Mouse (Mus musculus): ENCODE results near the gene Lcmt2. TPM values are rescaled to one million over a fixed set of nuclear protein-coding genes. Genes with fewer than 3 reads are reported as not detected.

The Lcmt2 gene
- polyA plus RNA-seq (2012; rRNA removed) = 9.8 and 11.6 TPM in 2 replicates

DNA sequence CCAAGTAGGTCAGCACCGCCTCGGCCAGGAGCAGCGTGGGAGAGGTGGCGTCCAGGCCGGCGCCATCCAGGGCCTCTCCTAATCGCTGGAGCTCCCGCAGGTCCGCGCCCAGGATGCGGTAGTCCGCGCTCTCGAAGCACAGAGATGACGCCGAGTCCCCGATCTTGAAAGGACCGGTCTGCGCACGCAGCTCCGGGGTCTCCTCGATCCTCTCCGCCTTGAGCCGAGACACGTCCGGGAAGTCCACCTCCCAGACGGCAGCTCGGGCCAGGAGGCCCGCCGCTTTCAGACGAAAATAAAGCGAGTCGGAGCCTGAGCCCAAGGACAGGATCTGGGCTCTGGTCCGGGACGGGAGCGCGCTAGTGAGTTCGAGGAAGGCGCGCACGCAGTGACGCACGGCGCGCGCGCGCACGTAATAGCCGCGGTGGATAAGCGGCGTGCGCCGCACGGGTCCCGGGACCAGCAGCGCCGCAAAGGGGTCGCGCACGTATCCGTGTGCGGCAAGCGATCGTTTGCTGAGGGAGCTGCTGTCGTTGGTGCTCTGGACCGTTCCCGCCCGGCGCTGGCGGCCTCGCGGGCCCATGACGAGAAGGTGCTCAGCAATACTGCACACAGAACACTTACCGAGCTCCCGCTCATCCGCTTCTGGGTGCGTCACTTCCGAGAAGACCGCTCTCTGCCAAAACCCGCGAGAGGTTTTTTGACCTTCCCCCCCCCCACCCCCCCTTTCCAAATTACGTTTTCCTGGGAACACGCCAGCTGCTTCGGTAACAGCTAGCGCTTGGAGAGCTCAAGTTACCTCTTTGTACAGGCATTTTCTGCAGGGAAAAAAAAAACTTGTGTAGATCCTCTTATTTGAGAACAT, at the start of gene Lcmt2, which contains the start of gene Adal:
Gene Lcmt2 (minus strand): TSS at position 636 of the 865 bp plus-strand sequence.
Gene Adal (plus strand): TSS at position 411 of the 865 bp plus-strand sequence.
- Histone ChIP-seq H3K27me3 (replicated peaks; ENCODE audit: control insufficient read depth, insufficient read depth, low read length) (no peaks in the 10 kb centered on the region), H3K4me3 (ENCODE audit: insufficient read depth, low read depth, low read length) (peak within 1 kb of the TSS; percentile 95), H3K36me3 (ENCODE audit: control insufficient read depth, insufficient read depth, low read length) (no peaks in the 10 kb centered on the region; the same call in 1 of the 2 replicates), H3K4me1 (ENCODE audit: control insufficient read depth, insufficient read depth, low read length) (peaks cover 20% of the 10 kb centered on the region), H3K27ac (ENCODE audit: insufficient read depth, low read depth, low read length) (peak within 1 kb of the TSS; percentile 97)
- under 1% methylated on average over 87 of the region's 87 CpGs for WGBS
- TF ChIP-seq POLR2A (IDR thresholded peaks at IDR 0.05; ENCODE audit: low read depth, low read length) (peak; percentile 40), CTCF (conservative IDR thresholded peaks at IDR 0.05; ENCODE audit: insufficient read depth, insufficient read length, low read depth, low read length) (no peak)
- peak; percentile 95 for DNase-seq

DNA sequence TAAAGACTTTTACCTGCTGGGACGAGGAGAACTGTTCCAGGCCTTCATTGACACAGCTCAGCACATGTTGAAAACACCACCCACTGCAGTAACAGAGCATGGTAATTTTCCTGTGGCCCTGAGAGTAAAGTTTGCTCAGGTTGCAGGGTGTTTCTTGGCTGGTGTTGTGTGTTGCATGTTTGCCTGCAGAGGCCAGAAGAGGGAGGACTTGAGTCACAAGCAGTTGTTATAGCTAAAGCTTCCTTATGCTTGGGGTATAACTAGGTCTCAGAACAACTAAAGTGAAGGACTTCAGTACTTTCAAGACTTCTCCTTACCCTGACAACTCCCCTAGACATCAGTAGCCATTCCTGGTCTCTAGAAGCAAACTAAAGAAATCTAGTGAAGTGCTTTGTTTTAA, 48.1 kb upstream of the Lcmt2 start:
- no peaks in the 10 kb centered on the region for H3K27me3 ChIP-seq (replicated peaks; ENCODE audit: control insufficient read depth, insufficient read depth, low read length)
- no peak overlapping the region for H3K27ac ChIP-seq (ENCODE audit: insufficient read depth, low read depth, low read length)
- no peak for DNase-seq
- 0 out of 2 replicates have a peak, but pooled peaks have one; percentile 20 for TF ChIP-seq CTCF (conservative IDR thresholded peaks at IDR 0.05; ENCODE audit: insufficient read depth, insufficient read length, low read depth, low read length)
- TF ChIP-seq POLR2A (IDR thresholded peaks at IDR 0.05; ENCODE audit: low read depth, low read length) = no peak
- no peak overlapping the region for H3K4me3 ChIP-seq (ENCODE audit: insufficient read depth, low read depth, low read length)
- peaks cover 18% of the 10 kb centered on the region for H3K36me3 ChIP-seq (ENCODE audit: control insufficient read depth, insufficient read depth, low read length)
- H3K4me1 ChIP-seq (ENCODE audit: control insufficient read depth, insufficient read depth, low read length) = no peaks in the 10 kb centered on the region
- WGBS = 65% methylated on average over 1 of the region's 1 CpGs

DNA sequence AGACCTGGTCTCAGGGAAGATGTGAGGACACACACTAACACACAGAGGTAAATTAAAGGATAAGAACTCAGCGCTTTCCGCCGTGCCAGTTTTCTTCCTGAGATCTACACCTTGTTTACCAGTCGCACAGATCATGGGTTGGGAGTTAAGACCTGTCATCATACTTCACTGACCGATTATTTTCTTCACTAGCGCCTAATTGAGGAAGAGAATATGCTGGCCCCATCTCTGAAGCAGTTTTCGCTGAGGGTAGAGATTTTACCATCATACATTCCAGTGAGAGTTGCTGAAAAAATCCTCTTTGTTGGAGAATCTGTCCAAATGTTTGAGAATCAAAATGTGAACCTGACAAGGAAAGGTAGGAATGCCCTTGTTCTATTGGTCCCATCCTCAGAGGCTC, 43.7 kb upstream of the Lcmt2 start:
- no peaks in the 10 kb centered on the region for H3K4me1 ChIP-seq (ENCODE audit: control insufficient read depth, insufficient read depth, low read length)
- H3K27ac ChIP-seq (ENCODE audit: insufficient read depth, low read depth, low read length) = no peak overlapping the region
- no peak overlapping the region for H3K4me3 ChIP-seq (ENCODE audit: insufficient read depth, low read depth, low read length)
- peaks cover 9% of the 10 kb centered on the region for H3K36me3 ChIP-seq (ENCODE audit: control insufficient read depth, insufficient read depth, low read length)
- no peaks in the 10 kb centered on the region for H3K27me3 ChIP-seq (replicated peaks; ENCODE audit: control insufficient read depth, insufficient read depth, low read length)
- TF ChIP-seq CTCF (conservative IDR thresholded peaks at IDR 0.05; ENCODE audit: insufficient read depth, insufficient read length, low read depth, low read length) = no peak
- no peak for TF ChIP-seq POLR2A (IDR thresholded peaks at IDR 0.05; ENCODE audit: low read depth, low read length)
- 97% methylated on average over 7 of the region's 7 CpGs for WGBS
- DNase-seq = no peak

- no peaks in the 10 kb centered on the region for H3K4me1 ChIP-seq (ENCODE audit: control insufficient read depth, insufficient read depth, low read length)
- 78% methylated on average over 5 of the region's 5 CpGs for WGBS
- TF ChIP-seq POLR2A (IDR thresholded peaks at IDR 0.05; ENCODE audit: low read depth, low read length) (no peak), CTCF (conservative IDR thresholded peaks at IDR 0.05; ENCODE audit: insufficient read depth, insufficient read length, low read depth, low read length) (no peak)
- H3K4me3 ChIP-seq (ENCODE audit: insufficient read depth, low read depth, low read length) = no peak overlapping the region
- DNase-seq = no peak
- no peaks in the 10 kb centered on the region for H3K27me3 ChIP-seq (replicated peaks; ENCODE audit: control insufficient read depth, insufficient read depth, low read length)
- H3K36me3 ChIP-seq (ENCODE audit: control insufficient read depth, insufficient read depth, low read length) = peaks cover 9% of the 10 kb centered on the region
- no peak overlapping the region for H3K27ac ChIP-seq (ENCODE audit: insufficient read depth, low read depth, low read length)
Observed at GRCm38 (mm10) chr2:121183431-121183830, 43.0 kb upstream of the Lcmt2 start.

DNA sequence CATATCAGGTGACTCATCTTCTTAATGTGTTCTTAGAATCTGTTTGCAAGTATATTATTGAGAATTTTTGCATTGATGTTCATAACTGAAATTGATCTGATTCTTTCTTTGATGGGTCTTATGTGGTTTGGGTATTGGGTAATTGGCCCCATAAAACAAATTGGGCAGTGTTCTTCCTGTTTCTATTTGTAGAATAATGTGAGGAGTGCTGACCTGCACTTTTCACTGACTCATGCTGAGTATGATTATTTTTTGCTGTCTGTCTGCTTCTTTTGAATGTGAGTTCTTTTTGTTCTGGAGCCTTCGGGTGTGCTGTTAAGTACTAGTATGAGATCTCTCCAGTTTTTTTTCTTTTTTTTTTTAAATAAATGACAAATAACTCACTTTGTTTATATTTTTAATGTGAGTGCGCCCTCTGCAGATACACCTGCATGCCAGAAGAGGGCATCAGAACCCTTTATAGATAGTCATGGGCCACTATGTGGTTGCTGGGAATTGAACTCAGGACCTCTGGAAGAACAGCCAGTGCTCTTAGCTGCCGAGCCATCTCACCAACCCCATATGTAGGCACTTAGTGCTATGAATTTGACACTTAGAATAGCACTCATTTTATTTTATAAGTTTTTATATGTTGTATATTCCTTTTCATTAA, 38.5 kb upstream of the Lcmt2 start:
- TF ChIP-seq CTCF (conservative IDR thresholded peaks at IDR 0.05; ENCODE audit: insufficient read depth, insufficient read length, low read depth, low read length) (peak; percentile 25), POLR2A (IDR thresholded peaks at IDR 0.05; ENCODE audit: low read depth, low read length) (no peak)
- no peak overlapping the region for H3K27ac ChIP-seq (ENCODE audit: insufficient read depth, low read depth, low read length)
- H3K4me1 ChIP-seq (ENCODE audit: control insufficient read depth, insufficient read depth, low read length) = no peaks in the 10 kb centered on the region
- DNase-seq = no peak
- H3K4me3 ChIP-seq (ENCODE audit: insufficient read depth, low read depth, low read length) = no peak overlapping the region
- 90% methylated on average over 3 of the region's 3 CpGs for WGBS
- no peaks in the 10 kb centered on the region for H3K27me3 ChIP-seq (replicated peaks; ENCODE audit: control insufficient read depth, insufficient read depth, low read length)
- H3K36me3 ChIP-seq (ENCODE audit: control insufficient read depth, insufficient read depth, low read length) = peaks cover 10% of the 10 kb centered on the region

DNA sequence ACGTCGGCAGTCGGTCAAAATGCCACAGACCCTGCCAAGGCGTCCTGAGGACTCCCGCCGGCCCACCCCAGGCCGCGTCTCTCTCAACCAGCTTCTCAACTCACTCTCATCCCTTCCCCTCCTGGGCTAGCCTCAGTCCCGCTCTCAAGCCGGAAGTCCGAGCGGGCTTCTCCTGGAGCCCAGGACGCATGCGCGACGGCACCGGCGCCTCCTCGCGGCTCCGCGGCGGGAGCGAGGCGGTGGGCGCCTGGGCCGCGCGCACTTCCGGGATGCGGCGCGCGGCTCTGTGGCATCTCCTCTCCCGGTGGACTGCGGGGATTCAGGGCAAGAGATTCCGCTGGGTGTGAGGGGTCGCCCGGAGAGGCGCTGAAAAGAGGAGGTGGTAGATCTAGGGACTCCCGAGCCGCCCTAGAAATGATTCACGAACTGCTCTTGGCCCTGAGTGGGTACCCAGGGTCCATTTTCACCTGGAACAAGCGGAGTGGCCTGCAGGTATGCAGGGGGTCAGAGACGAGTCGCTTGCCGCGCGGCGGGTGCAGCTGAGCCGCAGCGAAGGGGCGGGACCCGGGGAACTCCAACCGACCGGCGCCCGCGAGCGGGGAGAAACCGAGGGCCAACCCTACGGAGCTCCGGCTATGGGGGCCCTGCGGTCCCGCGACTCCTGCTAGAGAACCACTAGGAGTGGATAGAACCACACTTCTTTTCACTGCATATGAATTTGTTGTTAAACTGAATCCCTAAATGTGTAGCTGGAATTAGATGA, 30.7 kb upstream of the Lcmt2 start, which contains the start of gene Zscan29:
Gene Zscan29 (minus strand): TSS at position 146 of the 763 bp plus-strand sequence.
- peak; percentile 93 for DNase-seq
- TF ChIP-seq POLR2A (IDR thresholded peaks at IDR 0.05; ENCODE audit: low read depth, low read length) = peak; percentile 37
- no peak for TF ChIP-seq CTCF (conservative IDR thresholded peaks at IDR 0.05; ENCODE audit: insufficient read depth, insufficient read length, low read depth, low read length)
- WGBS = under 1% methylated on average over 66 of the region's 66 CpGs

More for the DNA sequence above, 30.7 kb upstream of the Lcmt2 start, which contains the start of gene Zscan29:
- Histone ChIP-seq H3K4me3 (ENCODE audit: insufficient read depth, low read depth, low read length) (peak within 1 kb of the TSS; percentile 99), H3K27me3 (replicated peaks; ENCODE audit: control insufficient read depth, insufficient read depth, low read length) (no peaks in the 10 kb centered on the region), H3K36me3 (ENCODE audit: control insufficient read depth, insufficient read depth, low read length) (peaks cover 4% of the 10 kb centered on the region), H3K4me1 (ENCODE audit: control insufficient read depth, insufficient read depth, low read length) (peaks cover 9% of the 10 kb centered on the region; the same call in 1 of the 2 replicates), H3K27ac (ENCODE audit: insufficient read depth, low read depth, low read length) (peak within 1 kb of the TSS; percentile 94)
